Mouse (Mus musculus) thymus, postnatal 14 days (tissue): ENCODE results near the gene Zc3h10.
"Not testable (repeated sequence)": the region's sequence is repeated elsewhere in the genome, so short reads cannot be mapped to it uniquely, and the experiment has no call there.

Experiments used
- DNase-seq: peaks from one replicate; pipeline ENCODE4 v3.0.0; 2021

Gene Zc3h10

DNA sequence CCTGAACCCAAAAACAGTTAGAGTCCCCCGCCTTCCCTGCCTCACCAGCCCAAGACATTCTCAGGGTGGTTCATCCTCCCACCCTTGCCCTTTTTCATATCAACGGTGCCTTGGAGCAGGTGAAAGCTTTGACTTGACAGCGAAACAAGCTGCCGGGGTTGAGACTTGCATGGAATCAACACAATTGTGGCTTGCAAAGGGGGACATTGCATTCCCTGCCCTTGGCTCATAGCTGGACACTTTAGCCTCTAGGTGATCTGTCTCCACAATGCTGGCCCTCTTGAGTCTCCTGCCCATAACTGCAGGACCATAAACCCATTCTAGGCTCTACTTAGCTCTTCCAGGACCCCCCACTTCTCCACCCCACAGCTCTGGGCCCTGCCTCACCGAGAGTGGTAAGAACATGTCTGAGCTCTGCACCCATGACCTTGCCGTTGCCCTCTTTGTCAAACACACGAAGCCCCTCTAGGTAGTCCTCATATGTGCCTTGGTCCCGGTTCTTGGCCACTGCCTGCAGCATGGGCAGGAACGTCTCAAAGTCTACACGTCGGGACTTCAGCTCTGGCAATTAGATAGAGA is 52.8 kb downstream of the Zc3h10 start:
- DNase-seq = no peak

DNA sequence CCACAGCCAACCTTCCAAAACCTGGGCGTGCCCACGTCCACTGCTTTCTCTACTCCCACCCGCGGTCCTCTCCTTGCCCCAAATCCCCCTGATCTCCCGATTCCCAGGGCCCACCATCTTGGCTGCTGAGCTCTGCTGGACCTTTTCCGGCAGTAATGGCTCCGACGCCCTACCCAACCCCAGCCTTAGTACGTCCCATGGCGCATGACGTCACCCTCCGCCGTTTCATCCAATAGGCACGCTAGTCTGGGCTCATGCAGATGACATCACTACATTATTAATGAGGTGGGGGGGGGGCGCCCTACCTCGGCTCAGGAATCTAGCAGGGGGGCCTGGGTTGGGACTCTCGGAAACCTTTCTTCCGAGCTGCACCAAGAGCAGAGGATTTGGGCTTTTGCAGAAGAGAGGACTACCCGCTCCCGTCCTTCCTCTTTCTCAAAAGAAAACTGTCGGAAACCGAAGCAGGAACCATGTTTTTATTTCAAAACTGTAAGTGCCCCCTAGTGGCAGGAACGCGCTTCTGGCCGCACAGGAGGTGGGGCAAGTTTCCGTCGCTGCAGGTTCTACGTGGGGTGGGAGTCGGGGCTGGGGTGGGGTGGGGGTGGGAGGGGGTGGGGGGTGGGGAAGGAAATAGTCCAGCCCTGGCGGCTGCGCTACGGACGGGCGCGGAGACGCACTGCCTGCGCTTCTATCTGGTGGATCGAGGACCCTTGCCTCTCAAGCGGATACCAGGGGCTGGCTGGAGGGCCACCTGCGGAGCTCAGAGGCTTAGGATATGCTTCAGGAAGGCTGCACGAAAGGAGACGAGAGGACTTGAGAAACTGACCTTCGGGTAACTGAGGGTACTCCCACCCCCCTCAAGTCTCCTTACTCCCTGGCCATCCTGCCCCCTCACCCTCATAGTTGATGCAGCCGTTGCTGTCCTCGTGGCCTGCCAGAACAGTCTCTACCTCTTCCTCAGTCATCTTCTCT is 53.6 kb downstream of the Zc3h10 start, which contains the start of gene Myl6:
Gene Myl6, minus strand, starts transcription at position 451 of the 972 bp plus-strand sequence.
- DNase-seq = peak; percentile 99

DNA sequence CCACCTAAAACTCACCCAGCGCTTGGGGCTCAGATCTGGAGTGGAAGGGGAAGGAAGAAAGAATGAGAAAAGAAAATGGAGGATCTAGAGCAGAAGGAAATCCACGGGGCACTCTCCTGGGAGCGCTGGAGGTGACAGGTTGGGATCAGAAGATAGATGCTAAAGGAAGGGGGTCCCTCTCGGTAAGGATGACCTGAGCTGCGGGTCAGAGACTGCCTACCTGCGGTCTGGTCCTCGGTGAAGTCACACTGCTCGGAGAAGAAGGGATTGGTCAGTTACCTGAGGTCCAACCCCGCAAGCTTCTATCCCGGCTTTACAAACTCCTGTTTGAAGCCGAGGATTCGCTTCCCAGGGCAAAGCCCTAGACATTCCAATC is 54.3 kb downstream of the Zc3h10 start:
- DNase-seq = no peak

DNA sequence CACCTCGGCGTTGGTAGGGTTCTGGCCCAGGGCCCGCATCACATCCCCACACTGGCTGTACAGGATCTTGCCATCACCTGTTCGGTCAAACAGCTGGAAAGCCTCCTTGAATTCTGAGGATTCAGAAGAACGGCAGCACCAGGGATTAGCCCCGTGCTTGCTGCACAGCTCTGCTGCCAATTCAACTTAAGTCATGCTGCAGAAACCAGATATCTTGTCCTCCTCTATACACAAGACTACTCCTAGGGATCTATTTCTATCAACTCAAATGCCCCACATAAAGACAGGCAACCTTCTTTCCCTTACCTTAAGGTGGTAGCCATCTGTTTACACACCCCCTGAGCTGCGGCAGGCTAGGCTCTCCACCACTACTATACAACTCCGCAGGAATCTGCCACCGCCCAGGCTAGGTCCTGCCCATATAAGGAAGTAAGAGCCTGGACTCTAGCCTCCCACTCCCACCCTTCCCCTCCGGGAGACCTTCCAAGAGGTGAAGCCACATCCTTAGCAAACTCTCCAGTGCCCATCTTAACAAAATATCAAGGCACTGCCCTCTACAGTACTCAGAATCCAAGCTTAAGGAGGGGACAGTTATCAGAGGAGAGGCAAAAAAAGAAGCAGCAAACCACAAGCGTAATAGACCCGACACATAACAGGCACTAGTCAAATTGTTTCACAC is 54.8 kb downstream of the Zc3h10 start:
- DNase-seq = peak; percentile 41

DNA sequence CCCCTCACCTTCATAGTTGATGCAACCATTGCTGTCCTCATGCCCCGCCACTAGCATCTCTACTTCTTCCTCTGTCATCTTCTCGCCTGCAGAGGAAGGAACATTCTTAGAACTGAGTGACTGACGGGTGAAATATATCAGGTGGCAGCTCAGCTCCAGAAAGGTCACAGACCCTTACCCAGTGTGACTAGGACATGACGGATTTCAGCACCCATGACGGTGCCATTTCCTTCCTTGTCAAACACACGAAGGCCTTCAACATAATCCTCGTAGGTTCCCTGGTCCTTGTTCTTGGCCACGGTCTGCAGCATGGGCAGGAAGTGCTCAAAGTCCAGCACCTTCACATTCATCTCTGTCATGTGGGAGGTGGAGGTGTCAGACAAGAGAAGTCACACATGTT is 55.5 kb downstream of the Zc3h10 start:
- DNase-seq = not testable (repeated sequence)
